Mouse (Mus musculus) testis, postnatal 10 days (tissue): Measurements from ENCODE around the gene Ovol3.

Experiments used
- DNase-seq: peaks from one replicate; pipeline ENCODE4 v3.0.0; 2021; ENCODE audit warnings: low spot score

Ovol3 gene

GRCm38 (mm10) chr7:30194101-30194831 is 41.3 kb downstream of the Ovol3 start:
- DNase-seq, result peak; percentile 78

GRCm38 (mm10) chr7:30193581-30194100 is 41.9 kb downstream of the Ovol3 start:
- DNase-seq, result peak; percentile 85

DNA sequence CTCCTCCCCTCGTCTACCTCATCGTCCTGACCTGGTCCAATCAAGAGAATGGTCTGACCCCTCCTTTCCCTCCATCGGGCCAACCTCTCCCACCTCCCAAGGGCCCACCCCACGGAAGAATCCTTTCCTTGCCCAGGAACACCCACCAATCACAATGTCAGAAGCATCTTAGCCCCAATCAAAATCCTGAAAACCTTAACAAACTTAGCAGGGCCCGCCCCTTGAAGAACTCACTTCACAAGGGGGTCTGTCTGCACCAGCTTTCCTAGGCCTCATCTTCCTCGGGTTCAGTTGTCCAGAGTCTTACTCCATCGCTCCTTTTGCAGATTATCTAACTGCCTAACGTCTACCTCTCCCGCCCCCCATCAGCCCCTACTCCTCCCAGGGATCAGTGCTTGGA is 42.5 kb downstream of the Ovol3 start:
- no peak for DNase-seq

DNA sequence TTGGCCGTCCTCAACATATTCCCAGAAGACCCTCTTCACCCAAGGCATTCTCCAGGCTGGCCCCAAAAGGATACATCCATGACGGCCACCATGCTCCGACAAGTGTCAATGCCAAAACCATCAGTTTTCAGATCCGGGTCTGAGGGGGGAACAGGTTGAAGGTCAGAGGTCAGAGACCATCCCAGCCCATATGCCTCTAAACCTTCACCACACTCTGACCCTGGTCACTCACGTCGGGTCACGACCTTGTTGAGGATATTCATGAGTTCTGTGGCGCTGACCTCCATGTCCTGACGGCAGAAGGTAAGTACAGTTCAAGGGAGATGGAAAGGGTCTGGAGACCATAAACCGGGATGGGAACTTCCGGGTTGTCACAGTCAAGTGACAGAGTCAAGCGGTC is 43.4 kb downstream of the Ovol3 start:
- no peak for DNase-seq

- DNase-seq, result no peak
Measured at GRCm38 (mm10) chr7:30189116-30189491, 46.4 kb downstream of the Ovol3 start.

- DNase-seq, result no peak
Measured at GRCm38 (mm10) chr7:30188344-30189115, 47.0 kb downstream of the Ovol3 start.

- DNase-seq, result no peak
Measured at GRCm38 (mm10) chr7:30184641-30185348, 50.7 kb downstream of the Ovol3 start.

- DNase-seq, result peak; percentile 89
Measured at GRCm38 (mm10) chr7:30183879-30184289, 51.6 kb downstream of the Ovol3 start, which contains the start of gene Cox7a1. Gene Cox7a1, plus strand, starts transcription at chr7:30184144.
